Mouse (Mus musculus) lung, embryonic 14.5 days (tissue): ENCODE data around the gene Fam13a. TPM values are rescaled to one million over a fixed set of nuclear protein-coding genes. Genes with fewer than 3 reads are reported as not detected.
A peak's percentile ranks its signal among the peaks of the same experiment; 100 is the strongest.

ENCODE experiments used
- ATAC-seq: fragments of 200-750 bp; cut with Nextera tagmentation; 2 replicates; pipeline ENCODE4 v1.8.0; 2017; ENCODE audit warnings: mild to moderate bottlenecking, moderate TSS enrichment, moderate library complexity; ENCODE audit not compliant: insufficient read depth
- DNase-seq: peaks from one replicate; pipeline ENCODE4 v3.0.0-alpha.2; 2015
- H3K27ac ChIP-seq: fragments of 300-500 bp; sonication (generic); 2 replicates; pipeline ENCODE4 v1.5.1; 2014; ENCODE audit warnings: low read depth, mild to moderate bottlenecking, moderate library complexity
- H3K27me3 ChIP-seq: fragments of 300-500 bp; sonication (generic); 2 replicates; pipeline ENCODE4 v1.6.1; 2014; ENCODE audit warnings: low read length, control low read depth; ENCODE audit not compliant: insufficient read depth
- H3K36me3 ChIP-seq: fragments of 300-500 bp; sonication (generic); 2 replicates; pipeline ENCODE4 v1.6.1; 2014; ENCODE audit warnings: control low read depth; ENCODE audit not compliant: insufficient read depth
- H3K4me1 ChIP-seq: fragments of 300-500 bp; sonication (generic); 2 replicates; pipeline ENCODE4 v1.6.1; 2014; ENCODE audit warnings: antibody characterized with exemption, control low read depth; ENCODE audit not compliant: insufficient read depth
- H3K4me2 ChIP-seq: fragments of 300-500 bp; sonication (generic); 2 replicates; pipeline ENCODE4 v1.6.1; 2014; ENCODE audit warnings: mild to moderate bottlenecking
- H3K4me3 ChIP-seq: fragments of 300-500 bp; sonication (generic); 2 replicates; pipeline ENCODE4 v1.5.1; 2014; ENCODE audit warnings: low read depth, low read length
- H3K9ac ChIP-seq: fragments of 300-500 bp; sonication (generic); 2 replicates; pipeline ENCODE4 v1.6.1; 2014
- H3K9me3 ChIP-seq: fragments of 300-500 bp; sonication (generic); 2 replicates; pipeline ENCODE4 v1.6.1; 2016; ENCODE audit warnings: low read depth, low read length, control low read depth
- CTCF ChIP-seq: IDR thresholded peaks from 2 replicates; pipeline ENCODE4 v1.5.1; 2016; ENCODE audit warnings: antibody characterized with exemption, low read depth
- WGBS: fragments of 180-500 bp; shearing (Covaris S2); extraction: QIAGEN DNeasy Blood & Tissue Kit; methylation state at CpG from one replicate; pipeline ENCODE4 v1.1.7; 2014; 5-methylcytosine and 5-hydroxymethylcytosine counted together
- polyA plus RNA-seq: library from polyadenylated mRNA; unstranded; fragments of >200 nt; fragmentation: Nextera tagmentation; extraction: Ambion mirVana; gene quantifications from 2 replicates; pipeline ENCODE4 v1.2.1, GENCODE M21; 2014

The Fam13a gene
- polyA plus RNA-seq, 1 experiment from 2014 or later = 13.7 TPM

GRCm38 (mm10) chr6:58960523-58960922 lies 63.8 kb downstream of the Fam13a start:
- DNase-seq (no peak), ATAC-seq (no peak)
- Histone ChIP-seq H3K4me3 (no peak overlapping the region), H3K4me1 (no peaks in the 10 kb centered on the region), H3K4me2 (no peak overlapping the region), H3K27ac (no peak overlapping the region), H3K9ac (no peak overlapping the region), H3K9me3 (no peaks in the 10 kb centered on the region), H3K36me3 (no peaks in the 10 kb centered on the region), H3K27me3 (no peaks in the 10 kb centered on the region)
- no peak for TF ChIP-seq CTCF
- WGBS = 77% methylated on average over 2 of the region's 2 CpGs

GRCm38 (mm10) chr6:58951128-58951992 lies 73.0 kb downstream of the Fam13a start:
- Histone ChIP-seq H3K4me3 (no peak overlapping the region), H3K4me2 (no peak overlapping the region), H3K4me1 (no peaks in the 10 kb centered on the region), H3K27ac (peak overlapping the region; percentile 54; the same call in 1 of the 2 replicates), H3K27me3 (no peaks in the 10 kb centered on the region), H3K9me3 (no peaks in the 10 kb centered on the region), H3K9ac (no peak overlapping the region), H3K36me3 (no peaks in the 10 kb centered on the region)
- ATAC-seq = no peak
- TF ChIP-seq CTCF = no peak
- peak; percentile 43 for DNase-seq
- 51% methylated on average over 2 of the region's 2 CpGs for WGBS

- no peak for TF ChIP-seq CTCF
- DNase-seq (no peak), ATAC-seq (no peak)
- Histone ChIP-seq H3K4me1 (no peaks in the 10 kb centered on the region), H3K27me3 (no peaks in the 10 kb centered on the region), H3K4me2 (no peak overlapping the region), H3K9ac (no peak overlapping the region), H3K27ac (no peak overlapping the region), H3K4me3 (no peak overlapping the region), H3K36me3 (no peaks in the 10 kb centered on the region), H3K9me3 (no peaks in the 10 kb centered on the region)
- WGBS = 98% methylated on average over 1 of the region's 1 CpGs
Measured at GRCm38 (mm10) chr6:58950410-58950809, 73.9 kb downstream of the Fam13a start.

- Histone ChIP-seq H3K27me3 (no peaks in the 10 kb centered on the region), H3K4me3 (no peak overlapping the region), H3K4me2 (no peak overlapping the region), H3K9me3 (no peaks in the 10 kb centered on the region), H3K9ac (no peak overlapping the region), H3K4me1 (no peaks in the 10 kb centered on the region), H3K27ac (no peak overlapping the region), H3K36me3 (no peaks in the 10 kb centered on the region; the same call in 1 of the 2 replicates)
- DNase-seq = no peak
- TF ChIP-seq CTCF = no peak
- no peak for ATAC-seq
- WGBS = 76% methylated on average over 4 of the region's 4 CpGs
Measured at GRCm38 (mm10) chr6:58946840-58947239, 77.5 kb downstream of the Fam13a start.

- 53% methylated on average over 2 of the region's 2 CpGs for WGBS
Measured at GRCm38 (mm10) chr6:58946246-58946645, 78.1 kb downstream of the Fam13a start.

GRCm38 (mm10) chr6:58943958-58944357 lies 80.4 kb downstream of the Fam13a start:
- Histone ChIP-seq H3K36me3 (peaks cover 3% of the 10 kb centered on the region; the same call in 1 of the 2 replicates), H3K9me3 (no peaks in the 10 kb centered on the region), H3K4me2 (no peak overlapping the region), H3K27me3 (no peaks in the 10 kb centered on the region), H3K4me3 (no peak overlapping the region), H3K27ac (no peak overlapping the region), H3K4me1 (no peaks in the 10 kb centered on the region), H3K9ac (no peak overlapping the region)
- ATAC-seq (no peak), DNase-seq (no peak)
- WGBS = 74% methylated on average over 3 of the region's 3 CpGs
- no peak for TF ChIP-seq CTCF

More at GRCm38 (mm10) chr6:58946246-58946645, 78.1 kb downstream of the Fam13a start:
- Histone ChIP-seq H3K36me3 (no peaks in the 10 kb centered on the region; the same call in 1 of the 2 replicates), H3K4me2 (no peak overlapping the region), H3K9ac (no peak overlapping the region), H3K4me1 (no peaks in the 10 kb centered on the region), H3K4me3 (no peak overlapping the region), H3K27ac (no peak overlapping the region), H3K9me3 (no peaks in the 10 kb centered on the region), H3K27me3 (no peaks in the 10 kb centered on the region)
- no peak for ATAC-seq
- DNase-seq = no peak
- no peak for TF ChIP-seq CTCF

- no peak for TF ChIP-seq CTCF
- Histone ChIP-seq H3K9ac (no peak overlapping the region), H3K4me2 (no peak overlapping the region), H3K4me1 (no peaks in the 10 kb centered on the region), H3K27ac (no peak overlapping the region), H3K27me3 (no peaks in the 10 kb centered on the region), H3K36me3 (peaks cover 3% of the 10 kb centered on the region; the same call in 1 of the 2 replicates), H3K9me3 (no peaks in the 10 kb centered on the region), H3K4me3 (no peak overlapping the region)
- ATAC-seq (no peak), DNase-seq (no peak)
- 90% methylated on average over 2 of the region's 2 CpGs for WGBS
Measured at GRCm38 (mm10) chr6:58942276-58942675, 82.1 kb downstream of the Fam13a start.
